Mouse (Mus musculus): ENCODE data around the gene Rab43. TPM values are rescaled to one million over a fixed set of nuclear protein-coding genes. Genes with fewer than 3 reads are reported as not detected.

The Rab43 gene
- total and polyA plus RNA-seq, 3 experiments: 4.0 to 13.2 TPM; not detected in 1

GRCm38 (mm10) chr6:87748531-87748930 lies 63.4 kb downstream of the Rab43 start (continued):
- peak in 1 of 2 experiments; percentile 28; a peak in 1 of 4 replicates for TF ChIP-seq EP300 (IDR thresholded peaks at IDR 0.05; ENCODE audit: low read depth in 1 of 2, low read length in 2 of 2)
- peak; percentile 89 for TF ChIP-seq USF1 (IDR thresholded peaks at IDR 0.05; ENCODE audit: low read depth, low read length)
- TF ChIP-seq MAZ (IDR thresholded peaks at IDR 0.05; ENCODE audit: low read depth, low read length): no peak
- TF ChIP-seq MYB (IDR thresholded peaks at IDR 0.05; ENCODE audit: low read depth, low read length): no peak
- no peak for TF ChIP-seq MEF2A (IDR thresholded peaks at IDR 0.05; ENCODE audit: extremely low read depth, insufficient replicate concordance, low read depth, low read length, poor library complexity, severe bottlenecking)
- no peak for TF ChIP-seq TBP (IDR thresholded peaks at IDR 0.05; ENCODE audit: low read depth, low read length)
- TF ChIP-seq ZMIZ1 (IDR thresholded peaks at IDR 0.05; ENCODE audit: low read depth, low read length): no peak
- no peak for TF ChIP-seq MXI1 (IDR thresholded peaks at IDR 0.05; ENCODE audit: low read depth, low read length)
- TF ChIP-seq NELFE (IDR thresholded peaks at IDR 0.05; ENCODE audit: low read depth, low read length): no peak; the same call in 1 of the 2 replicates
- TF ChIP-seq POLR2A (IDR thresholded peaks at IDR 0.05; ENCODE audit: control insufficient read depth in 1 of 2, insufficient read depth in 1 of 2, low read depth in 1 of 2, low read length in 2 of 2, poor library complexity in 1 of 2): no peak; a peak in 1 of 4 replicates
- peak; percentile 91 for TF ChIP-seq ZNF384 (IDR thresholded peaks at IDR 0.05; ENCODE audit: low read depth, low read length)
- no peak for TF ChIP-seq NRF1 (IDR thresholded peaks at IDR 0.05; ENCODE audit: insufficient read depth, low read depth, low read length, poor library complexity, severe bottlenecking)
- TF ChIP-seq RAD21 (IDR thresholded peaks at IDR 0.05; ENCODE audit: low read depth, low read length): no peak
- TF ChIP-seq ETS1 (IDR thresholded peaks at IDR 0.05; ENCODE audit: low read depth, low read length): peak; percentile 86
- no peak for TF ChIP-seq ZC3H11A (IDR thresholded peaks at IDR 0.05; ENCODE audit: low read depth, low read length)
- no peak for TF ChIP-seq BHLHE40 (IDR thresholded peaks at IDR 0.05; ENCODE audit: borderline replicate concordance, low read depth, low read length)

GRCm38 (mm10) chr6:87748078-87748477 lies 63.9 kb downstream of the Rab43 start:
- Histone ChIP-seq H3K4me1 (ENCODE audit: control insufficient read depth in 1 of 2, insufficient read depth in 2 of 2, low read length in 2 of 2) (peaks cover 17 to 49% of the 10 kb centered on the region in 2 experiments), H3K27ac (ENCODE audit: control insufficient read depth, low read depth, low read length) (no peak overlapping the region), H3K9me3 (replicated peaks; ENCODE audit: insufficient read depth, low read length) (no peaks in the 10 kb centered on the region), H3K4me3 (ENCODE audit: control insufficient read depth in 1 of 2, insufficient read depth in 1 of 2, low read depth in 2 of 2, low read length in 2 of 2) (peak overlapping the region; percentile 9 to 21), H3K27me3 (ENCODE audit: control insufficient read depth in 1 of 2, insufficient read depth in 2 of 2, low read length in 2 of 2) (peaks cover 0 to 2% of the 10 kb centered on the region in 2 experiments; a peak in 3 of 4 replicates), H3K79me2 (ENCODE audit: control insufficient read depth, insufficient read depth, low read length, poor library complexity) (no peaks in the 10 kb centered on the region), H3K9ac (ENCODE audit: control insufficient read depth, low read depth, low read length, poor library complexity, severe bottlenecking) (no peak overlapping the region), H3K36me3 (ENCODE audit: control insufficient read depth in 1 of 2, insufficient read depth in 2 of 2, low read length in 2 of 2) (peaks cover 0 to 37% of the 10 kb centered on the region in 2 experiments; a peak in 2 of 4 replicates)
- TF ChIP-seq MXI1 (IDR thresholded peaks at IDR 0.05; ENCODE audit: low read depth, low read length) (0 out of 2 replicates have a peak, but pooled peaks have one; percentile 12), CTCF (IDR thresholded peaks at IDR 0.05 in 2 of 3, conservative IDR thresholded peaks at IDR 0.05 in 1 of 3; ENCODE audit: control insufficient read depth in 1 of 3, insufficient read depth in 1 of 3, low read depth in 2 of 3, low read length in 3 of 3, poor library complexity in 1 of 3, severe bottlenecking in 1 of 3) (no peak)
- DNase-seq (ENCODE audit: low read depth, low spot score): no peak

GRCm38 (mm10) chr6:87746849-87747248 lies 65.1 kb downstream of the Rab43 start:
- Histone ChIP-seq H3K27me3 (ENCODE audit: control insufficient read depth in 1 of 2, insufficient read depth in 2 of 2, low read length in 2 of 2) (no peaks in the 10 kb centered on the region; a peak in 1 of 4 replicates), H3K9ac (ENCODE audit: control insufficient read depth, low read depth, low read length, poor library complexity, severe bottlenecking) (no peak overlapping the region), H3K36me3 (ENCODE audit: control insufficient read depth in 1 of 2, insufficient read depth in 2 of 2, low read length in 2 of 2) (peaks cover 0 to 38% of the 10 kb centered on the region in 2 experiments; a peak in 2 of 4 replicates), H3K27ac (ENCODE audit: control insufficient read depth, low read depth, low read length) (no peak overlapping the region), H3K4me3 (ENCODE audit: control insufficient read depth in 1 of 2, insufficient read depth in 1 of 2, low read depth in 2 of 2, low read length in 2 of 2) (no peak overlapping the region), H3K9me3 (replicated peaks; ENCODE audit: insufficient read depth, low read length) (no peaks in the 10 kb centered on the region), H3K79me2 (ENCODE audit: control insufficient read depth, insufficient read depth, low read length, poor library complexity) (no peaks in the 10 kb centered on the region), H3K4me1 (ENCODE audit: control insufficient read depth in 1 of 2, insufficient read depth in 2 of 2, low read length in 2 of 2) (peaks cover 17 to 55% of the 10 kb centered on the region in 2 experiments)
- DNase-seq (ENCODE audit: low read depth, low spot score): no peak
- TF ChIP-seq MAZ (IDR thresholded peaks at IDR 0.05; ENCODE audit: low read depth, low read length) (no peak), ETS1 (IDR thresholded peaks at IDR 0.05; ENCODE audit: low read depth, low read length) (peak; percentile 47; the same call in 1 of the 2 replicates)

Data from MEL (cell line).